Mouse (Mus musculus): ENCODE measurements at regions not wholly inside any gene's neighbourhood (a gene's known extent, or its start where the extent isn't known, plus 50 kb on each side); places are given as distances from the start of the nearest gene placed in this dataset.
A peak's percentile ranks its signal among the peaks of the same experiment; 100 is the strongest.

- no peak for DNase-seq (ENCODE audit: inconsistent age in 2 of 2, low spot score in 1 of 2)
These were observed 55.1 kb upstream of the Pcbd1 start for GRCm38 (mm10) chr10:61034056-61034455.

GRCm38 (mm10) chr10:61028598-61028997 lies 60.5 kb upstream of the Pcbd1 start:
- no peak for DNase-seq (ENCODE audit: inconsistent age in 2 of 2, low spot score in 1 of 2)

GRCm38 (mm10) chr10:61027215-61027614 lies 61.9 kb upstream of the Pcbd1 start:
- DNase-seq (ENCODE audit: inconsistent age in 2 of 2, low spot score in 1 of 2): no peak

GRCm38 (mm10) chr10:61025061-61025460 lies 64.1 kb upstream of the Pcbd1 start:
- no peak for DNase-seq (ENCODE audit: inconsistent age in 2 of 2, low spot score in 1 of 2)

GRCm38 (mm10) chr10:61024166-61024565 lies 65.0 kb upstream of the Pcbd1 start:
- DNase-seq (ENCODE audit: inconsistent age in 2 of 2, low spot score in 1 of 2): no peak

GRCm38 (mm10) chr10:61023431-61023830 lies 65.7 kb upstream of the Pcbd1 start:
- DNase-seq (ENCODE audit: inconsistent age in 2 of 2, low spot score in 1 of 2): peak in 1 of 2 experiments; percentile 24

GRCm38 (mm10) chr10:61019566-61019965 lies 69.6 kb upstream of the Pcbd1 start:
- DNase-seq (ENCODE audit: inconsistent age in 2 of 2, low spot score in 1 of 2): peak in 1 of 2 experiments; percentile 31

- DNase-seq (ENCODE audit: inconsistent age in 2 of 2, low spot score in 1 of 2): no peak
These were observed 76.9 kb upstream of the Pcbd1 start for GRCm38 (mm10) chr10:61012199-61012695.

GRCm38 (mm10) chr10:61010697-61011096 lies 78.4 kb upstream of the Pcbd1 start:
- no peak for DNase-seq (ENCODE audit: inconsistent age in 2 of 2, low spot score in 1 of 2)

GRCm38 (mm10) chr10:61007403-61007802 lies 81.7 kb upstream of the Pcbd1 start:
- DNase-seq (ENCODE audit: inconsistent age in 2 of 2, low spot score in 1 of 2): no peak

- no peak for DNase-seq (ENCODE audit: inconsistent age in 2 of 2, low spot score in 1 of 2)
These were observed 87.4 kb upstream of the Pcbd1 start for GRCm38 (mm10) chr10:61001745-61002160.

GRCm38 (mm10) chr10:60997393-60997792 lies 91.7 kb upstream of the Pcbd1 start:
- no peak for DNase-seq (ENCODE audit: inconsistent age in 2 of 2, low spot score in 1 of 2)

- DNase-seq (ENCODE audit: inconsistent age in 2 of 2, low spot score in 1 of 2): no peak
These were observed 93.1 kb upstream of the Pcbd1 start for GRCm38 (mm10) chr10:60995908-60996640.

- DNase-seq (ENCODE audit: inconsistent age in 2 of 2, low spot score in 1 of 2): peak; percentile 53 to 82
These were observed 104.0 kb upstream of the Pcbd1 start for GRCm38 (mm10) chr10:60985109-60985576.

GRCm38 (mm10) chr10:60981770-60982169 lies 107.4 kb upstream of the Pcbd1 start:
- DNase-seq (ENCODE audit: inconsistent age in 2 of 2, low spot score in 1 of 2): no peak

GRCm38 (mm10) chr10:60973615-60974014 lies 115.5 kb upstream of the Pcbd1 start:
- no peak for DNase-seq (ENCODE audit: inconsistent age in 2 of 2, low spot score in 1 of 2)

GRCm38 (mm10) chr10:60964843-60965242 lies 124.3 kb upstream of the Pcbd1 start:
- DNase-seq (ENCODE audit: inconsistent age in 2 of 2, low spot score in 1 of 2): no peak

GRCm38 (mm10) chr10:60957820-60958233 lies 126.4 kb upstream of the Unc5b start:
- DNase-seq (ENCODE audit: inconsistent age in 2 of 2, low spot score in 1 of 2): peak; percentile 24 to 52

- peak in 1 of 2 experiments; percentile 45 for DNase-seq (ENCODE audit: inconsistent age in 2 of 2, low spot score in 1 of 2)
These were observed 124.1 kb upstream of the Unc5b start for GRCm38 (mm10) chr10:60955467-60955866.

GRCm38 (mm10) chr10:60952495-60952894 lies 121.1 kb upstream of the Unc5b start:
- no peak for DNase-seq (ENCODE audit: inconsistent age in 2 of 2, low spot score in 1 of 2)

- DNase-seq (ENCODE audit: inconsistent age in 2 of 2, low spot score in 1 of 2): no peak
These were observed 117.7 kb upstream of the Unc5b start for GRCm38 (mm10) chr10:60948983-60949677.

GRCm38 (mm10) chr10:60943074-60943473 lies 111.7 kb upstream of the Unc5b start:
- DNase-seq (ENCODE audit: inconsistent age in 2 of 2, low spot score in 1 of 2): no peak

Data from adrenal gland, adult (tissue).